Mouse (Mus musculus): Measurements from ENCODE around the gene Exoc8. TPM values are rescaled to one million over a fixed set of nuclear protein-coding genes. Genes with fewer than 3 reads are reported as not detected.
A peak's percentile ranks its signal among the peaks of the same experiment; 100 is the strongest.

Exoc8 gene
- total RNA-seq (2021), result 25.2 and 27.7 TPM in 2 replicates
- long read RNA-seq, full-length matches to known transcripts, result 14 of 14 reads
- long read RNA-seq, partial matches to known transcripts, result 0 of 14 reads
- long read RNA-seq, other reads (novel, unspliced or antisense), result 0 of 14 reads

DNA sequence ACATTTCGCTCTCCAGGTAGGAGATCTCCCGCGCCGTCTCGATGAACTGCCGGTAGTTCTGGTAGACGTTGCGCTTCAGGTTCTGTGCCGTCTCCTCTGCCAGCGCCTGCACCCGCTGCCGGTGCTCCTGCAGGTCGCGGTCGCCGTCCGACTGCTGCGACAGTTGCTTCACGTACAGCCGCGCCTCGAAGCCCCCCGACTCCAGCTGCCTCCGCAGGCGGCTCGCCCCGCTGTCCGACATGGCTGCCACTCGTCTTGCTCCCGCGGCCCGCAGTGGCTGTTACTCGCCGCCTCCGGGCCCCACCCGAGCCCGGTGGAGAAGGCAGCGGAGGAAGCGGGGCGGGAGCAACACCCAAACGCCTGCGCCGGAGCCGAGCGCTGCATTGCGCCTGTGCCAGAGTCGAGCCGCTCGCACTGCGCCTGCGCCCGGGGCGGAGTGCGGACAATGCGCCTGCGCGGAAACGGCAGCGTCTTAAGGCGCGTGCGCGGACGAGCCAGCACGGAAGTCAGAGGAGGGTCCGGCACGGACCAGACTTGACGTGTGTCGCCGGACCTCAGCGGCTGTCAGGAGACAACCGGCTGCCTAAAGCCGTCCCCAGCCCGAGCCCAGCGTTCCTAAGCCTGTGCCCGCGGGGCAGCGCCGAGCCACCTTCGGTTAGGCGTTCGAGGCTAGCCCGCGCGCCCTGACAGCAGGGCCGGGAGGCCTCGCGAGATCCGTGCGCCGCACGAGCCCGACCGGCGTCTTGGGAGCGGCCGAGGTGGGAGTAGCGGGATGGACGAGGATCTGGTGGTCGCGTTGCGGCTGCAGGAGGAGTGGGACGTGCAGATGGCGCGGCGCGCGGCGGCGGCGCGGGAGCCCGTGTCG is at the start of gene Exoc8, which contains the start of gene Sprtn:
TSS of gene Exoc8 (minus strand) at position 320 of the 865 bp plus-strand sequence.
TSS of gene Sprtn (plus strand) at position 501 of the 865 bp plus-strand sequence.
- DNase-seq, result peak; percentile 98

DNA sequence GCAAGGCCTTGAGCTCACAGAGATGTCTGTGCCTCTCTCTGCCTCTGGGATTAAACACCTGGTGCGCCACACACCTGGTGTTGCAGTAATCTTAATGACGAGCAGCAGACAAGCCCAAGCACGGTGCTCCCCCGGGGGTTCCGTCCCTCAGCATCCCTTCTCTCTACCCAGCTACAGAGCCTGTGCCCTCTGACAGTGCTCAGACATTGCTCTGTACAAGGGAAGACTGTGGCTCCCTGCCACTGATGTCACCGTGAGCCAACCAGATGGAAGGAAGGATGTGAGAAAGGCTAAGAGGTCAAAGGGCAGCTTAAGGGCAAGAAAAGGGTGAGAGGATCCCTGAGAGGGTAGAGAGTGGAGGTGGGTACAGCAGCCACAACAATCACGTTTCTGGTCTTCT is 46.9 kb upstream of the Exoc8 start:
- DNase-seq, result no peak

DNA sequence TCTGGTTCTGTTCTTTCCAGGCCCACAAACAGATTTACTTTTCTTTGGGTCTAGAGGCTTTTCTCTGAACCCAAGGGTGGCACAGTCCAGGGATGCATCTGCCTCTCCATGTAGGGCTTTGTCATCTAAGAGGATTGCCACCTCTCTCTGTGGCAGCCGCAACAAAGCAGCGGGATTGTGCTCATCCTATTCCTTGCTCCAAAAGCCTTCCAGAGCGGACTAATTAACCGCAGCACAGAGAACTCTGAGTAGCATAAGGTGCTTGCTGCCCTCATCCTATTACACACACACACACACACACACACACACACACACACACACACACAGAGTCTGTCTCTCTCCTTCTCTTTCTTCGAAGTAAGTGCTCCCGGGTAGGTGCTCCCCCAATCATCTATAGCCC is 46.3 kb upstream of the Exoc8 start:
- DNase-seq, result no peak

DNA sequence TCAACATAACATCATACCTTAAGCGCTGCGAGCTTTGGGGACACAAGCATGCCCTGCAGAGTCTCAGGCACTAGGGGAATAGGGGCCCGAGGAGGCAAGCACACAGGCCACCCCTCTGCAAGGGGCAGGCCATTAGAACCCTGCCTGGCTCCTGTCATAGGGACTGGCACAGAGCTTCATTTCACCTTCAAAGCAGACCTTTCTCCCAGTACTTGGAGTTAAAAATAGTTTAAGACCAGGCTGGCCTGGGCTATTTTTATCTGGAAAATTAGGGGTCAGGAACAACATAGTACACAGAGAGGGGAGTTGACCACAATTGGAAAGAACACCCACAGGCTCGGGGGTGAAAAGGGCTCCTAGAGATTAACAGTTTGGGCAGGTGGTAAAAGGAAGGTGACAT is 39.8 kb upstream of the Exoc8 start:
- DNase-seq, result no peak

DNA sequence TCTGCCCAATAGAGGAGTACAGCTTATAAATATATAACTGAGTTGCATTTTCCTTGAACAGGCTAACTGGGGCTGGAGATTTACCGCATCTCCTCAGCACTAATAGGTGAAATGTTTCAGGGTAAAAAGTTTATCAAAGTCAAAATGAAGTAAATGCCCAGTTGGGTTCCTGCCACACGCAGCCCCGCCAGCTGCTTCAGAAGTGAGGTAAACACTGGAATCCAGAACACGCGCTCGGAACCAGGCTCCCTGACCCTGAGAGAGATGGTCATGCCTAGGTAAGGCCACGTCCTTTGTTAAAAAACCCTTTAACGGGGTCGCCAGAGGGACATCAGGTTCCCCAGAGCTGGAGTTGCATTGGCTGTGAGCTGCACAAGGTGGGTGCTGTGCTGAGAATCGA is 39.2 kb upstream of the Exoc8 start:
- DNase-seq, result no peak

DNA sequence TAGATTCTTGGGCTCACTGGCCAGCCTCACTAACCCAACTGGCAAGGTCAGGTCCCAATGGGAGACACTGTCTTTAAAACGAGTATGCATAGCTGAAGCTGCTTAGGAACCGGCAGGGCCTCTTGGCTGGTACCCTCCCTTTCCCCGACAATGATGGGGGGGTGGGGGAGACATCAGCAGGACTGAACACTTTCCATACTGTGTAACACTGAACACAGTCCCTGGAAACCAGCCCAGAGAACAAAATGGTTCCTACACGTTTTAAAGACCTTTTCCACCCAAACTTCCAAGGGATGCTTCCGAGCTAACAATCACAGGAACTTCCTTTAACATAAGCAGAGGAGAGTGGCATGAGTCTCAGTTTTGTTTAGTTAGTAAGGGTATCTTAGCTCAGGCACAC is 37.6 kb upstream of the Exoc8 start:
- no peak for DNase-seq

DNA sequence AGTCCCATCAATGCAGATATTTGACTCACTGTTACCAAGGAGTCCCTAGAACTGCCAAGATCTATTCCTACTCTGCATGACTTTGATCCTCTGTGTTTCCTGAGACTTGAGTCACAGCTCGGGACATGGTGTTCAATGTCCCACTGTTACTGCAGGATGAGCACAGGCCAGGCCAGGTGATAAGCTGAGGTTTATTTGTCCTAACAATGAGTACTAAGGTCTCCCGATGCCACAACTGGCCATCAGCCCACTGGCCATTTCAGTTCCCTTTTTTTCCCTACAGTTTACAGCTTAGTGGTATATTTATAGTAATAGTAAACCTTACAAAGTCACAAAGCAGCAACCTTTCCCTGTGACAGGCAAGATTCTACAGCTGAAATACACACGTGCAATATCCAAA is 34.9 kb upstream of the Exoc8 start:
- DNase-seq, result no peak

DNA sequence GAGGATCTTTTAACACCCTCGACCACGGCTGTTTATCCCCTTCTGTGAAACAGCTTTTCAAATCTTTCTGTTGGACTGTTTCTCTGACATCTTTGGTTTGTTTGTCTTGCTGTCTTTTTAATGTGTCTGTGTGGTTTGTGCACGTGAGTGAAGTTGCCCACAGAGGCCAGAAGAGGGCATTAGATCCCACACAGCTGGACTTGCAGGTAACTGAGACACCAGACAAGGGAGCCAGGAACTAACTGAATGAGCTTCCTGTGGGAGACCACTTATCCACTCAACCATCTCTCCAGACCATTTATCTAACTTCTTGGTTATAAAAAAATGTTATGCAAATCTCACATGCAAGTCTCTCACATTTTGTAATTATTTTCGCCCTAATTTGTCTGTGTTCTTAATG is 33.1 kb upstream of the Exoc8 start:
- DNase-seq, result no peak

DNA sequence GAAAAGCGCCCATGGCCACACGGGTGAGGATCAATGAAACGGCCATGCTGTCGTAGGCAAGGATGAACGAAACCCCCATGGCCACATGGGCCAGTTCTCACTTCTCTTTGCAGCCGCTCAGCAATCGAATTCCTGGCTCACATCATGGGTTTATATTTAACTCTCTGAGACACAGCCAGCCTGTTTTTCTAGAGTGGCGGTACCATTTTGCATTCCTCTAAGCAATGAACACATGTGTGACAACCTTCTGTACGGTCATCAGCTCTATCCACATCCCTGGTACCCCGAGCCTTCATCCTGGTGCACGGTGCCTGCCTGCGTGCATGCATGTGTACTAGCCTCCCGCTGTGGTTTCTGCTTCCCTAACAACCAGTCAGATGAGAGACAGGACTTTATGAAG is 32.6 kb upstream of the Exoc8 start:
- no peak for DNase-seq

DNA sequence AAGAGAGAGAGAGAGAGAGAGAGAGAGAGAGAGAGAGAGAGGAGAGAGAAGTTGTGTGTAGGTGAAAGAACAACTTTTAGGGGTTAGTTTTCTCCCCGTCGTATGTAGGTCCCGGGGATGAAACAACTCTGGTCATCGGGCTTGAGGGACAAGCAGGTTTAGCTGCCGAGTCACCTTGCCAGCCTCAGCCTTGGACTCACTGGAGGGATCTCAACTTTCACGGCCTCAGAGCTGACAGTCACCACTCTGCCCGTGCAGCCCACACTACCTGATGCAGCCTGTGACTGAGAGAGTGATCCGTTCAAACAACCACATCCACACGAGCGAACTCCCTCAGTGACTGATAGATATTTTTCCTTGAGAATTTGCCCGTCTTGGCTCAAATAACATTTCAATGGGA is 31.5 kb upstream of the Exoc8 start:
- DNase-seq, result no peak

DNA sequence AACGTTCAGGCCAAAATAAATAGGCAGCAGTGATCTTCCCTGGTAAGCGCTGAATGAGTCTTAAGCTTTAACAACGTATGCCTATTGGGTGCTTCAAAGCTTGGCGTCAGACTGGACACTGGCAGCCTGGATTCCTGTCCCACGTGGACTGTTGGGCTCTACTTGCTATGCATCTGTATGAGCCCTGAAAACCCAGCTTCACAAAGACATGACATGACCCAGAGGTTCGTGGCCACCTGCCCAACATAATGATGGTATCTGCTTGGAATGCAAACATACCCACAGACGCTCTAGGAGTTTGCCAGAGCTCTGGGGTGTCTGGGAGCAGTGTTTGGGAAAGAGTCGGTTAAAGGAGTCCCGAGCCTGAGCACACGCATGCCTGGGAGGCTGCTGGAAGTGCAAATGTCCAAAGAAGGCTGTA is 28.9 kb upstream of the Exoc8 start:
- DNase-seq, result no peak

DNA sequence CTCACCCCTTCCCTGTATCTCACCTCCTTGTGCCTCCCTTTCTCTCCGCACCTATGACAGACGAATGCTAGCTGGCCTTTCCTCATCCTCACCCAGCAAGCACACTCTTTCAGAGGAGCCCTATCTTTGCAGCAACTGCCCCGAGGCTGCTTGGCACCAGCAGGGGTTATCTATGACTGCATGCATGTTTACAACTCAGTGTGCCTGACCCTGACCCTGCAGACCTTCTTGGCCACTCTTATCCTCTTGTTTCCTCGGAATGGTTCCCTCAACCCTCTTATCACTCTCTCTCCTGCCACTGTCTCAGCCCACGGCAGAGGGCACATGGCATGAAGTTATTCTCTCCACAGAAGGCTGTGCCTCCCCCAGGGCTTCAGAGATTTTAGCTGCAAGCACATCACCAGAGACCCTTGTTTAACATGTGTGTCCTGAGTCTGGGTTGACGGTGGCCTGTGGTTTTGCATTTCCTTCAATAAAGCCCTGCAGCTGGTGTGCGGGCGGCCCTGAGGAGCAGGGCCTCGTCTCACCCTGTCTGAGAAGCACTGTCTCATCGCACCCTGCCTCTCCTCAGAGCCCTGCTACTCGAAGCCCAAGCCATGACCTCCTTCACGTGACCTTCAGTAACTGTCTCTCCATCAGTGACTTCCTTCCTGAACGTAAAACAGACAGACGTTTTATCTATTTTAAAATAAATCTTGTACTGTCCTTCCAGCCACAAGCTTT is 28.2 kb upstream of the Exoc8 start:
- DNase-seq, result no peak

DNA sequence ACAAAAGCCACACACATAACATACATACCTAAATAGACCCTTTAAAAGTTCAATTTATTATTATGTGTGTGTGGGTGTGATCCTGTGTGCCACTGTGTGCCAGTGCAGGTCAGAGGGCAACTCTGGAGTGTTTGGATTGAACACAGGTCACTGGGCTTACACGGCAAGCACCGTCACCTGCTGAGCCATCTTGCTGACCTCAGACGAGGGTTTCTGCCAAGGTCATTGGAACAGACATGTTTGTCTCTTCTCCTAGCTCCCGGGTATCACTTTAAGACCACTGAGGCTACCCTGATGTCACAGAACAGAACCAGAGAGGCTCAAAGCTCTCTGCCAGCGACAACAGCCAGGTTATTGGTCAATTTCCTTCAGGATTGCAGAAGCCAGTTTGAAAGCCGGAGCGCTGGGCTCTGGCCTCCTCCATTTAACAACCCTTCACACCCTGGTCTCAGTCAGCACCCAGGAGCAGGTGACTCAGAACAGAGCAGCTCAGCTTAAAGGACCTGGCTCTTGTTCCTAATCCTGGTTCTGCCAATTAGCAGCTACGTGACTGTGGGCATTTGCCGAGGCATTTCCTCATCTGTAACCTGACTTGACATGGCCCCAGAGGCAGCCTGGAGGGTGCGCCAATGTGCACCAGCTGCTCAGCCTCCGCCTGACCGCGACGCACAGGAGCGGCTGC is 26.6 kb upstream of the Exoc8 start:
- no peak for DNase-seq

DNA sequence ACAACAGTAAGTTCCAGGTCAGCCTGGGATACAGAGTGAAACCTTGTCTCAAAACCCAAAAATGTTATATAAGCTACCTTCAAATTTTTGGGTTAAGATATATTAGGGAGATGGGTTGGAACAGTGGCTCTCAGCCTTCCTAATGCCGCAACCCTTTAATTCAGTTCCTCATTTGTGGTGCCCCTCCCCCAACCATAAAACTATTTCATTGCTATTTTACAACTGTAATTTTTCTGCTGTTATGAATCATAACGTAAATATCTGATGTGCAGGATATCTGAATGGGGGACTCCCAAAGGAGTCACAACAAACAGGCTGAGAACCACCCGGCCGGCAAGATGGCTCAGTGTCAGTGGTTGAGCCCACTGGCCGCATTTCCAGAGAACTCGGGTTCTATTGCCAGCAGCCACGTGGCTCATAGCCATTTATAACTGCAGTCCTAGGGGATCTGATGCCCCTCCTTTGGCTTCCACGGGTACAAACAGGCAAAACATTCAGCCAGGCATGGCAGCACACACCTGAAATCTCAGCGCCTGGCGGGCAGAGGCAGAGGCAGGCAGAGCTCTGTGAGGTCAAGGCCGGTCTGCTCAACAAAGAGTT is 25.1 kb upstream of the Exoc8 start:
- DNase-seq, result no peak

DNA sequence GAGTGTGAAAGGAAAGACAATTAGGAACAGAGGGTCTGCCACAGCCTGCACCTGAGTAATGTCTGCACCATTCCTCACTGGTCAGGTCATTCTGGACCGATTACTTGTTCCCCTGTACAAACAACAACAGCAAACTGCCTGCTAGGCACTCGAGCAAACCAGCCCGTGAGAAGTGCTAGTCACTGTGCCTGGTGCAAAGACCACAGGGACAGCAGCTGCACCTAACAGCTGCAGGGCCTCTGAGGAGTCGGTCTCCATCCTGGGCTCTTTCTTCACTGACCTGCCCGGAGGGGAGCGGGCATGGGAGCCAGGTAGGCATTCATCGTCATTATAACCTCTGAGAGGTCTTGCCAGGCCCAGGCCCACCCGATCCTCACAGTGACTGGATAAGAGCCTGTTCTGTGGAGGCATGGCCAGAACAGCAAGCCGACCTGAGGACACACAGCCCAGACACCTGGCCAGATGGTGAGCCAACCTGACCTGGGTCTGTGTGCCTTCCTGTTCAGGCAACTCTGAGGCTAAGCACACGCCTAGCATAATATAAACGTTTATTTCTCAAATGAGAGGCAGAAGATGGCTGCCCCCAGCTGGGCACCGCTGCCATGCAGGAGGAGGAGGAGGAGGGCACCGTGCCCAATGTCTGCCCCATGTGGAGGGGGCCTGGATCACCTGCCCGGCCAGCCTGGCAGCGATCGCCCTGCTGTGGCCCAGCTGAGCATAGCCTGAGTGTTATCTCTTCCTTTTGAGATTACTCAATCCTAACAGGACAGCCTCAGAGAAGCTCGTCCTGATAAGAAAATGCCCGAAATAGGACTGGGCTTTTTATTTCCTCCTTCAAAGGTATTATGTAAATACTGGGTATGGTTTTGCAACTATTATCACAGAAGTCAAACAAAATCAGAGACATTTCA is 24.1 kb upstream of the Exoc8 start:
- peak; percentile 46 for DNase-seq

DNA sequence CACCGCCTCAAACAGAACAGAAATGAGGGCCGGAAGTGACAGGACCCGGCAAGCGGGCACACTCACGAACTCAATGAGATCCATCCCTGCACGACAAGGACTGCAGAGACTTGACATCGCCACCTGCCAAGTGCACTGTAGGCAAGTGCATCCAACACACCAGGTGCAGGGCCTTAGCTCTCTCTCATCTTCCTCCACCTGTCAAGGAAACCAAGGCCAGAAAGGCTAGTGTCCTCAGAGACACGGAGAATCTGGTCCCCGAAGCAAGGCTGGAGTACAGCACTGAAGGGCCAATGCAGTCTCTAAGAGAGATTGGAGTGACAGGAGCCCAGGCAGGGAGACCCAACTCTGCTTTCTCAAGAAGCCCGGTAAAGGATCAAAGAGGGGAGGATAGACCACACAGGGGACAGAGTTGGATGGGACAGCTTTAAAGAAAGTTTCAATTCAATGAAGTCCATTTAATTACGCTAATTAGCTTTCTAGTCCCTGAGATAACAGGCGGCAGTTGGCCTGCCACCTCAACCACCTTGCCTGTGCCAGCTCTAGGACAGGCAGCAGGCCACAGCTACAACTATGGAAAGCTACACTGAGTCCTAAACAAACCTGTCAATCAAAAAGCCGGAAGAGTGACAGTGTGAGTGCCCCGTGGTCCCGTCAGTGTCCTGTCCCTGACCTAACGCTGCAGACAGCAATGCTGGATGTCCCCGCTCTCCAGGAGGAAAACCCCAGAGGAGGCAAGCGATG is 20.4 kb upstream of the Exoc8 start:
- no peak for DNase-seq

DNA sequence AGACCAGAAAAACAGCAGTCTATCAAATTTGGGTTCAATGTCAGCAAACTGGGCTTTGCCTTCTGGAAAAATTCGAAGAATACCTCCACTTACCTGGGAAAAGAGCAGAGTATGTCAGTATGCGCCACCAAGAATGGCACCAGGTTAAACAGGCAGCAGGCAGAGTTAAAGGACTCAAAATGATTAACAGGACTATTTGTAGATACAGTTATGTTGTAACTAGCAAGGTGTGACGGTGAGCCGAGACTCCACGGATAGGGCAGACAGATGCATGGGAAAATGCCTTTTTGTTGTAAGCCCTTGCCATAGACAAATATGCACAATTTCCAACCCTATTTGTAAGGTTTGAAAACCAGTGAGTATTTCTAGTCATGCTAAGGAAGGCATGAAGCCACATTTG is 16.6 kb upstream of the Exoc8 start:
- DNase-seq, result no peak

DNA sequence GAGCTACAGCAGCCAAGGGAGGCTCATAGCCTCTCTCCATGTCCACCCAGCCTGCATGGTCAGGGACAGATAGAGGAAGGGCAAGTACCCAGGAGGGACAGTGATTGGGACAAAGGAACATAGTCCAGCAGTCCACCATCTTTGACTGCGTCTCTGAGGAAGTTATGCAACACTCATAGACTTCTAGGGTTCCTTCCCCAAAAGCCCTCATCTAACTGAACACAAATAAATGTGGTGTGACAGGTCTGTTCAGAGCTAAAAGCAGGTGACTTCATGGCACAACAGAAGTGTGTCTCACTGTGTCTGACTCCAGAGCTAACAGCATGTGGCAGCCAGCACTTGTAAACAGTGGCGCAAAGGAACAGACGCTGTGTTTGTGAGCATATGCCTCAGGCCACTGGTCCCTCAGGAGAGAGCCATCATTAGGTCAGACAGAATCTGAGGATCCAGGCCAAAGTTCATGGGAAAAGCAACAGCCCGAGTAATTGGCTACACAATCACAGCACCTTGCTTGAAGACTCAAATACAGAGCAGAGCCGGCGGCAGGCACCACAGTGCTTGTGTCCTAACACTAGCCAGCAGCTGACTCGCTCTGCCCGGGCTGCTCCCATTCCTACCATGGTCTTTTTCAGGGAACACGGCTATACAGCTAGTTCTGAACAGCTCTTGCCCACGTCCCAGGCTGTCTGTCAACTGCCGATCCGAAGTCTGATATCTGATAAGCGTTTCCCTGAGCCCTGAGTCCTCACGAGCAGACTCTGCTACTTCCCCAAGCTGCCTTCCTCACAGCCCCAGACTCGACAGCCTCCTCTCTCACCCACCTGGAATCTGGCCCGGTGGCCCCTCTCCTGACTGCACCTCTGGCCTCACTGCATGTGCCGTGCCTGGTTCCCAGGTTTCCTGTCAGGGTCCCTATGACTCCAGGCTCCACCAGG is 14.7 kb upstream of the Exoc8 start:
- no peak for DNase-seq

DNA sequence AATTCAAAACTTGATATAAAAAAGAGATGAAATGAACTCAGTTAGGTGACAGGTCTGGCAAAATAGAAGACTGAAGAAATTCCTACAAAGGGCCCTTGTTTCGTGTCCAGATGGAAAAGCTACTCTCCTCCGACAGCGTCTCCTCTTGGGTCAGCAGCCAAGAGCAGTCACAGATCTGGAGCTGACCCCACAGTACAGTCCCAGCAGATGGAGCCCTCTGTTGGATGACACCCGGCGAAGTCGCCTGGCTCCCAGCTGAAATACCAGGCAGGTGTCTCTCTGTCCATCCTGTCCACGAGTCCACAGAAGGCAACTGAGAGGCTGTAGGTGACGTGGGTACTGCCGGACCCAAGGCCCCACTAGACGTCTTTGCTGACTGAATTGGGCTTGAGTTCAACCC is 12.8 kb upstream of the Exoc8 start:
- no peak for DNase-seq

Measured in adrenal gland, postnatal 25 days (tissue).